Mouse (Mus musculus) liver, embryonic 14.5 days (tissue): ENCODE data around the gene Nrxn3. TPM values are rescaled to one million over a fixed set of nuclear protein-coding genes. Genes with fewer than 3 reads are reported as not detected.

Source experiments
- ATAC-seq: fragments of 200-750 bp; cut with Nextera tagmentation; 2 replicates; pipeline ENCODE4 v1.8.0; 2017; ENCODE audit warnings: moderate number of reproducible peaks, mild to moderate bottlenecking, moderate library complexity; ENCODE audit not compliant: insufficient read depth
- DNase-seq, 3 experiments: peaks; one replicate each; pipeline ENCODE4 v3.0.0-alpha.2; 2012 to 2013; ENCODE audit warnings: low read depth in 3 of 3, low spot score in 3 of 3
- H3K27ac ChIP-seq: fragments of 300-500 bp; sonication (generic); 2 replicates; pipeline ENCODE4 v1.5.1; 2014; ENCODE audit warnings: moderate library complexity, mild to moderate bottlenecking, control low read depth, inconsistent platforms
- H3K27me3 ChIP-seq: fragments of 300-500 bp; sonication (generic); 2 replicates; pipeline ENCODE4 v1.6.1; 2014; ENCODE audit warnings: mild to moderate bottlenecking, low read length, moderate library complexity; ENCODE audit not compliant: control insufficient read depth, insufficient read depth
- H3K36me3 ChIP-seq: fragments of 300-500 bp; sonication (generic); replicated peaks from 2 replicates; pipeline ENCODE4 v1.6.1; 2014; ENCODE audit warnings: low read depth; ENCODE audit not compliant: control insufficient read depth, insufficient read depth
- H3K4me1 ChIP-seq, 2 experiments: fragments of 200-500 bp in 1 of 2; fragments of 300-500 bp in 1 of 2; sonication (generic) in 1 of 2; replicated peaks; 2 replicates each; pipeline ENCODE4 v1.6.1; 2012 to 2014; ENCODE audit warnings: antibody characterized with exemption in 1 of 2, inconsistent platforms in 1 of 2, low read length in 1 of 2; ENCODE audit not compliant: control insufficient read depth in 2 of 2, insufficient read depth in 2 of 2
- H3K4me2 ChIP-seq: fragments of 300-500 bp; sonication (generic); 2 replicates; pipeline ENCODE4 v1.6.1; 2014; ENCODE audit warnings: low read depth, mild to moderate bottlenecking, control low read depth, moderate library complexity
- H3K4me3 ChIP-seq, 2 experiments: fragments of 200-500 bp in 1 of 2; fragments of 300-500 bp in 1 of 2; sonication (generic) in 1 of 2; 2 replicates each; pipeline ENCODE4 v1.5.1; 2012 to 2014; ENCODE audit warnings: low read depth in 2 of 2, low read length in 2 of 2, mild to moderate bottlenecking in 2 of 2, control low read depth in 1 of 2, inconsistent platforms in 1 of 2, moderate library complexity in 1 of 2; ENCODE audit not compliant: insufficient read depth in 1 of 2
- H3K9ac ChIP-seq: fragments of 300-500 bp; sonication (generic); replicated peaks from 2 replicates; pipeline ENCODE4 v1.6.1; 2014; ENCODE audit warnings: mild to moderate bottlenecking, control low read depth, moderate library complexity
- H3K9me3 ChIP-seq: fragments of 300-500 bp; sonication (generic); 2 replicates; pipeline ENCODE4 v1.6.1; 2016; ENCODE audit warnings: low read length, mixed read lengths; ENCODE audit not compliant: control insufficient read depth
- CTCF ChIP-seq: IDR thresholded peaks from 2 replicates; pipeline ENCODE4 v1.5.1; 2016; ENCODE audit warnings: antibody characterized with exemption, low read depth, control low read depth
- EP300 ChIP-seq: IDR thresholded peaks from 2 replicates; pipeline ENCODE4 v1.6.1; 2016; ENCODE audit warnings: antibody characterized with exemption, low read depth
- WGBS: fragments of 180-500 bp; shearing (Covaris S2); extraction: QIAGEN DNeasy Blood & Tissue Kit; methylation state at CpG from one replicate; pipeline ENCODE4 v1.1.7; 2014; ENCODE audit not compliant: insufficient replicate concordance; 5-methylcytosine and 5-hydroxymethylcytosine counted together
- polyA plus RNA-seq, 2 experiments: library from polyadenylated mRNA; depleted of rRNA in 1 of 2; stranded (reverse) in 1 of 2; unstranded in 1 of 2; fragments of >200 nt; fragmentation: Nextera tagmentation in 1 of 2; extraction: Ambion mirVana in 1 of 2; gene quantifications; 2 replicates each; pipeline versions ENCODE4 v1.2.1 to v1.2.3; 2012 to 2014

Nrxn3 gene
- polyA plus RNA-seq, 2 experiments, result 0.12 to 0.38 TPM

DNA sequence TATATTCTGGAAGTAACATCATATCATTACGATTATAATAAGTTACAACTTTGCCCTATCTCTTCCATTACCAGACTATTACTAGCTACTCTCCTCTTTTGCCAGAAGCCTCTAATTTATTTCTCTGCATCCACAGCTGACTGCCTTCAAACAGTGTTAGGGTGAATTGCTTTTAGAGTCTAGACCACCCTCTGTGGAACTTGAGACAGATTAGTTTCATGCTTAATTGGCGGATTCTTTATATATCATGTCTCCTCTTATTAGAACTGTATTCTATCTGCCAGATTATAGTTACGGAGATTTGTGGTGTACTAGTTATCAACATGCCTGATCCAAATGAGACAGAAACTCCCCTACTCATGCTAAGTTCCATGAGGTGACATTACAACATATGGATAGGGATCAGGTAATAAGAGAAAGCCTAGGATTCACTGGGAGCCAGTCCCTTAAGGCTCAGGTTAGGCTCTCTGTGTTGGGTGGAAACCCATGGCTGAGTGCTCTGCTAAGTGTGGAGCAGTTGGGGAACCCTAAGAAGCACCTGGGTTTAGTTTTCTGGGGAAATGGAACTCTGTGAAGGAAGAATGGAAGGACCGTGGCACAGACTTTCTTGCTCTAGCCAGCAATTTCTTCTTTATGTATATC is 1435.6 kb downstream of the Nrxn3 start:
- no peak overlapping the region for H3K9ac ChIP-seq
- no peaks in the 10 kb centered on the region for H3K4me1 ChIP-seq
- no peaks in the 10 kb centered on the region for H3K27me3 ChIP-seq
- DNase-seq (no peak), ATAC-seq (no peak)
- no peak overlapping the region for H3K4me3 ChIP-seq
- no peak for TF ChIP-seq EP300
- TF ChIP-seq CTCF, result no peak
- no peak overlapping the region for H3K27ac ChIP-seq
- WGBS, result 63% methylated on average over 4 of the region's 4 CpGs
- no peaks in the 10 kb centered on the region for H3K9me3 ChIP-seq
- no peak overlapping the region for H3K4me2 ChIP-seq
- no peaks in the 10 kb centered on the region for H3K36me3 ChIP-seq

DNA sequence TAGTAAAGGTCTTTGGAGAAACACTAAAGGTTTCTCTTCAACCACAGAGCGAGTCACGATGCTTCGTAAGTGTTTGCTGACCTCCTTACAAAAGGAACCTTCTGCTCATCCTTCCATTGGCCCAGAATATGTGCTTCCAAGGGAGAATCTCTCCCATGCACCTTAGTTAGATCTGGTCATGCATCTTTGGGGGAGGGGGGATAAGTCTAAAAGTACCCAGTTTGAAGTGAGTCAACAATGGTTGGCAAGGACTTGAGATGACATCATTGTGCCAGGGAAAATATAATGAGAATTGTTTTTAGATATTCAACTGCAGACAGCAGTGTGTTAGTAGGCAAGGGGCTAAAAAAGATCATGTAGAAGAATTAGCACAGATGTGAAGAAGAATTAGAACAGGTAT is 1437.2 kb downstream of the Nrxn3 start:
- TF ChIP-seq EP300, result no peak
- TF ChIP-seq CTCF, result no peak
- Histone ChIP-seq H3K27me3 (no peaks in the 10 kb centered on the region), H3K4me2 (no peak overlapping the region), H3K27ac (no peak overlapping the region), H3K4me1 (no peaks in the 10 kb centered on the region), H3K36me3 (no peaks in the 10 kb centered on the region), H3K4me3 (no peak overlapping the region), H3K9me3 (no peaks in the 10 kb centered on the region), H3K9ac (no peak overlapping the region)
- WGBS, result 78% methylated on average over 3 of the region's 3 CpGs
- DNase-seq (no peak), ATAC-seq (no peak)

DNA sequence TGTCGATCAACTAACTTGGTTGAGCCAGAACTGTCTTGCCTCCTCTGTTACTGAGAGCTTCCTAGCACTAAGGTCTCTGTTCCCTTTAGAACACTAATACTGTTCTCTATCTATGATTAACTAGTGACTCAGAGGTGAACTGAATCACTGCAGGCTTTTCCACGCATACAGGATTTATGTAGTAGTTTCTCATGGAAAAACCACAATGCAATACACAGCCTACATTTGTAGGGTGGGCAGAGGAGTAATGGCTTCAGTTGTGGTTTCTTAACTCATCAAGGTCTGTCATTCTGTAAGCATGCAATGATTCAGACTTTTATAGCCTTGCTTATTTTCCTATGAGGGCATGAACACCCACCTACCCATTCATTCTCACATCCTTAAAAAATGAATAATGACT is 1443.4 kb downstream of the Nrxn3 start:
- H3K4me1 ChIP-seq, result no peaks in the 10 kb centered on the region
- no peaks in the 10 kb centered on the region for H3K27me3 ChIP-seq
- TF ChIP-seq EP300, result no peak
- TF ChIP-seq CTCF, result no peak
- no peak overlapping the region for H3K4me2 ChIP-seq
- ATAC-seq (no peak), DNase-seq (no peak)
- no peaks in the 10 kb centered on the region for H3K9me3 ChIP-seq
- no peak overlapping the region for H3K27ac ChIP-seq
- 61% methylated on average over 2 of the region's 2 CpGs for WGBS
- no peak overlapping the region for H3K4me3 ChIP-seq
- no peaks in the 10 kb centered on the region for H3K36me3 ChIP-seq
- H3K9ac ChIP-seq, result no peak overlapping the region

DNA sequence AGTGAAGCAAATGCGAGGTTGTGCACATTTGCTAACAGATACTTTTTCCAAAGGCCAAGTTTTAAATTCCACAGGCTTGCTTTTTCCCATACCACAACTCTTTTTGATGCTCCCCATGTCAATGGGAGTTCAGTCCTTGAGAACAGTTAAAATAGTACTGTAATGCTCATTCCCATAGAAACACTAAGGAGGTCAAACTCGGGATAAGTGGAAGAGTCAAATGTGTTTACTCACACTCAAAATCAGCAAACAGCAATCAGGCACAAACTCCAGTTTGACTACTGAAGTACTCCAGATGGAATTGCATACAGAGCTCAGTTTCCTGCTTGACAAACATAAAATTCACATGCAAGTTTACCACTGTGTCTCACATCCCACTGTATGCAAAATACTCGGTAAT is 1458.9 kb downstream of the Nrxn3 start:
- DNase-seq (no peak), ATAC-seq (no peak)
- H3K27me3 ChIP-seq, result no peaks in the 10 kb centered on the region
- H3K9ac ChIP-seq, result no peak overlapping the region
- no peaks in the 10 kb centered on the region for H3K4me1 ChIP-seq
- H3K4me3 ChIP-seq, result no peak overlapping the region
- TF ChIP-seq EP300 (no peak), CTCF (no peak)
- no peak overlapping the region for H3K27ac ChIP-seq
- WGBS, result 53% methylated on average over 3 of the region's 3 CpGs
- no peak overlapping the region for H3K4me2 ChIP-seq
- H3K36me3 ChIP-seq, result no peaks in the 10 kb centered on the region
- no peaks in the 10 kb centered on the region for H3K9me3 ChIP-seq

DNA sequence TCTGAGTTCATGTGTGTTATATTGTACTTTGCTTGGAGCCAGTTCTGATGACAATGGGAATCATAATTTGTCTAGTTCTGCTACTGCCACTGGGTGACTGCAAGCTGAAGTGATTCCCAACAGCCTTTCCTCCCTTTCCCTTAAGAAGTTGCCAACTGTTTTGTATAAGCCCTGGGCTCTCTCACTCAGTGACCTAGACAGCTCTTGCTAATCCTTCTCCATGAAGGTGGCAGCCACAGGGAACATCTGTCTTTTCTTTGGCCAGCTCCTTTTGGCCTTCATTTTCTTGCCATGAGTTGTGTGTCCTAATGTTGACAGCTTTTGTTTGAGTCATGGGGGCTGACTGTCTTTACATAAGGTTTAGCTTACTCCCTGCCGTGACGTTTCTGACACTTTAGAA is 1460.3 kb downstream of the Nrxn3 start:
- no peak overlapping the region for H3K27ac ChIP-seq
- no peaks in the 10 kb centered on the region for H3K27me3 ChIP-seq
- no peaks in the 10 kb centered on the region for H3K4me1 ChIP-seq
- no peak for TF ChIP-seq EP300
- TF ChIP-seq CTCF, result no peak
- ATAC-seq (no peak), DNase-seq (no peak)
- H3K9me3 ChIP-seq, result no peaks in the 10 kb centered on the region
- no peak overlapping the region for H3K9ac ChIP-seq
- no peaks in the 10 kb centered on the region for H3K36me3 ChIP-seq
- WGBS, result 57% methylated on average over 2 of the region's 2 CpGs
- H3K4me2 ChIP-seq, result no peak overlapping the region
- H3K4me3 ChIP-seq, result no peak overlapping the region
